ENCODE assay signal across 32 mouse cellular contexts in genomic region chr15:77659773-77660172, GRCm38 (mm10). TPM values are rescaled to one million over a fixed set of nuclear protein-coding genes. Genes with fewer than 3 reads are reported as not detected.
"Had no signal": no experiment of that assay in that cellular context is flagged by ENCODE, and none has a peak within 500 bp of the region (broad histone marks: within the 10 kb centered on the region; RNA-seq: fewer than 3 reads in every experiment).

No protein-coding gene starts in this region.

RNA-seq across cellular contexts. Expression of gene Apol11b, which starts 16.7 kb away (rescaled TPM):
- total RNA-seq: left cerebral cortex, postnatal 10 days; left cerebral cortex, postnatal 14 days; left cerebral cortex, postnatal 25 days; left cerebral cortex, postnatal 36 days; left cerebral cortex, postnatal 4 days; megakaryocyte progenitor cell, adult 5-6 weeks; megakaryocyte, adult 5-6 weeks; midbrain, postnatal 0 days had no signal
- polyA plus RNA-seq: limb, embryonic 10.5 days; limb, embryonic 11.5 days; limb, embryonic 12.5 days; limb, embryonic 14.5 days; liver, adult 2 months; lung, embryonic 16.5 days; macrophage; midbrain, embryonic 10.5 days; midbrain, embryonic 11.5 days; midbrain, embryonic 13.5 days; midbrain, embryonic 14.5 days; midbrain, embryonic 15.5 days; midbrain, embryonic 16.5 days; midbrain, postnatal 0 days; neural tube, embryonic 11.5 days had no signal

RNA-seq across cellular contexts. Expression of gene Apol7e, which starts 38.9 kb away (rescaled TPM):
- total RNA-seq: left cerebral cortex, adult 8-10 months; left cerebral cortex, postnatal 10 days; left cerebral cortex, postnatal 36 days; left cerebral cortex, postnatal 4 days; midbrain, postnatal 0 days had no signal
- polyA plus RNA-seq: limb, embryonic 10.5 days; limb, embryonic 11.5 days; limb, embryonic 12.5 days; limb, embryonic 13.5 days; liver, embryonic 11.5 days; liver, embryonic 12.5 days; liver, embryonic 13.5 days; liver, embryonic 16.5 days; lung, embryonic 14.5 days; lung, embryonic 16.5 days; lung, postnatal 0 days; midbrain, embryonic 10.5 days; midbrain, embryonic 11.5 days; midbrain, embryonic 12.5 days; midbrain, embryonic 13.5 days; midbrain, embryonic 14.5 days; midbrain, embryonic 15.5 days; midbrain, embryonic 16.5 days; midbrain, postnatal 0 days; myocyte; neural tube, embryonic 11.5 days had no signal
